Mouse (Mus musculus) testis, adult 2 months (tissue): ENCODE measurements at regions not wholly inside any gene's neighbourhood (a gene's known extent, or its start where the extent isn't known, plus 50 kb on each side); places are given as distances from the start of the nearest gene placed in this dataset.

Experiments used
- CTCF ChIP-seq: fragments of 200-500 bp; IDR thresholded peaks from 2 replicates; pipeline ENCODE4 v1.5.1; 2012; ENCODE audit warnings: low read depth, mild to moderate bottlenecking, inconsistent platforms, low read length, moderate library complexity; ENCODE audit not compliant: control insufficient read depth, insufficient read depth, insufficient replicate concordance
- POLR2A ChIP-seq: fragments of 200-500 bp; IDR thresholded peaks from 2 replicates; pipeline ENCODE4 v1.6.1; 2012; ENCODE audit warnings: low read depth, mild to moderate bottlenecking, inconsistent platforms, low read length, moderate library complexity; ENCODE audit not compliant: control insufficient read depth

- TF ChIP-seq CTCF (no peak), POLR2A (no peak)
Observed at GRCm38 (mm10) chr12:9996455-9997189, 373.2 kb upstream of the Nt5c1b start.
